Mouse (Mus musculus) duodenum, adult 2 months (tissue): Measurements from ENCODE around the gene Oas2. TPM values are rescaled to one million over a fixed set of nuclear protein-coding genes. Genes with fewer than 3 reads are reported as not detected.

ENCODE experiments used
- polyA plus RNA-seq: library from polyadenylated mRNA; depleted of rRNA; stranded (reverse); fragments of >200 nt; gene quantifications from 2 replicates; pipeline ENCODE4 v1.2.3, GENCODE M21; 2012; ENCODE audit warnings: low replicate concordance; rRNA removed

Oas2 gene
- polyA plus RNA-seq = 2.0 and 5.7 TPM in 2 replicates

DNA sequence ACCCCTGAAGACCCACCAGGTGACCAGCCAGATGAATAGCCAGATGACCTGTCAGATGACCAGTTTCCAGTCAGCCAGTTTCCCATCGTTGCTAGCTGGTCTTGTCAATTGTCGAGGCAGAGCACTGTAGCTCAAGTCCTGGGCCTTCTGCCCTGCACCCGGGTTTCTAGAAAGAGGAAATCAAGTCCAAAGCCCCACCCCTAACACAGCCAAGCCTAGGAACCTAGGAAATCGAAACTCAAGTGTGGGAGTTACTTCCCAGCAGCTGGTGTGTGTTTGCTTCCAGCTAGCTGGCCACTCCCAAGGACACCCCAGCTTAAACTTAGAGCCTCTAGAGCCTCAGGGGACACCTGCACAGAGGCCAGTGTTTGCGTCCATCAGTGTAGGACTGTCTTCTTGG, at the start of gene Oas2:
Gene Oas2, minus strand, starts transcription at position 166 of the 400 bp plus-strand sequence.

DNA sequence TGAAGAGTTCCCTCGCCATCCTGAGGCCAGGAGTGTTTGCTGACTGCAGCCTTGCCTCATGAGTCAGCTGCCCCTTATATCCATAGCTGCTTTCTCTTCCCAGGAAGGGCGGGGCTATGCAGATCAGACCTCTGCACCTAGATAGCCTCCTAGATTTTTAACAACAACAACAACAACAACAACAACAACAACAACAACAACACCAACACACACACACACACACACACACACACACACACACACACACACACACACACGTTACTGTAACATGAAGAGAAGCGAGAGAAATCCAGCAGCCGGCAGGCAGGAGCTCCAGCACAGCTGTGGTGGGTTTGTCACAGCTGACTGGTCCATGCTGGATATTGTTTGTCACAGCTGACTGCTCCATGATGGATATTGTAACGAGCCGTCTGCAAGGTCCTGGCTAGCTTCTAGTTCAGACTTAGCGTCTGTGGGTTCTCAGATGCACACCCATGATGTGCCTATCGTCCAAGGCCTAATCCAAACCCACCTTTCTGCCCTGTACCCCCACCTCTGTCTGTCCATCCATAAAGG, 45.9 kb upstream of the Oas2 start, which contains the start of gene Oas1e:
Gene Oas1e, minus strand, starts transcription at position 51 of the 555 bp plus-strand sequence.

DNA sequence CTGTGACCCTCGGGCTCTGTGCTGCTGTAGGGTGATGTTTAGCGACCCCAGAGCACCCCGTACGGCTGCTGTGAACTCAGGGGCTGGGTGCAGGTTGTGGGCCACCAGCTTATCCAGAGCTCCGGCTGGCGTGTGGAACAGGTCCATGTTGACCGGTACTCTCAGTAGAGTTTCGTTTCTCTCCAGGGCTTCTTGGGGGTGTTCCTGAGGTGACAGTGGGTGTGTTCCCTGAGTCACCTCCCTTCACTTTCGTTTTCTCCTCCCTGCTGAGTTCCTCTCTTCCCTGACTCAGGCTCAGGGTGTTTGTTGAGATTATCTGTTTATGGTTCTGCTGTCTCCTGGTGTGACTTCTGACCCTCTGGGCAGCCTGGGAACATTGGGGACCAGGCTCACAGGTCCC, 27.8 kb upstream of the Oas2 start, which contains the start of gene Oas3:
Gene Oas3, minus strand, starts transcription at position 184 of the 400 bp plus-strand sequence.

DNA sequence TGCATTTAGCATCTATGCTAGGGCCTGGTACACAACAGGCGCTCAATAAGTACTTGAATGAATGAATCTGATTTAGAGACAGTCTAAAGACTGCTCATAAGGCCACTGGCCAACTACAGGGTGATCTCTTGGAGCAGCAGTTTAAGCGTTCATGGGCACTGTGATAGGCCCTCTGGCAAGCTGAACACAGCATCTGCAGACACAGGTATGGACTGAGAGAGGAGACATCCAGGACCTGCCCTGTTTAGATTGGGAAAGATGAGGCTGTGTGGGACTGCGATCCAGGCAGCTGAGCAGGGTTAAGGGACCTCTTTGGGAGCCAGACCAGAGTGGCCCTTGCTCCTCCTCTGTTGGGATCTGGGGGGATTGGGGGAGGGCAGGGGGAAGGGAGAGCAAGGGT, 37.8 kb downstream of the Oas2 start, which contains the start of gene Dtx1:
Gene Dtx1, minus strand, starts transcription at position 101 of the 400 bp plus-strand sequence.

Other genes with a start within 250 kb of the Oas2 start
- gene Plbd2, start 246.2 kb downstream of the Oas2 start, polyA plus RNA-seq = 19.2 and 23.4 TPM in 2 replicates
- gene Slc8b1, start 238.7 kb downstream of the Oas2 start, polyA plus RNA-seq = 9.2 and 12.2 TPM in 2 replicates
- gene Tpcn1, start 161.2 kb downstream of the Oas2 start, polyA plus RNA-seq = 42.1 and 59.5 TPM in 2 replicates
- 0.13 and 0.14 TPM in 2 replicates for gene Iqcd, start 160.8 kb downstream of the Oas2 start, polyA plus RNA-seq
- 17.6 and 17.8 TPM in 2 replicates for gene Rita1, start 137.3 kb downstream of the Oas2 start, polyA plus RNA-seq
- 31.8 and 32.2 TPM in 2 replicates for gene Ddx54, start 137.1 kb downstream of the Oas2 start, polyA plus RNA-seq
- not detected in 2 replicates for gene Cfap73, start 115.6 kb downstream of the Oas2 start, polyA plus RNA-seq
- gene Rasal1, start 101.0 kb downstream of the Oas2 start, polyA plus RNA-seq = 0.96 and 4.4 TPM in 2 replicates
- 12.1 and 26.2 TPM in 2 replicates for gene Dtx1, start 37.9 kb downstream of the Oas2 start, polyA plus RNA-seq
- gene Oas3, start 27.8 kb upstream of the Oas2 start, polyA plus RNA-seq = 3.4 and 73.2 TPM in 2 replicates
- gene Oas1e, start 45.7 kb upstream of the Oas2 start, polyA plus RNA-seq = 2.2 TPM in 1 of 2 replicates, not detected in the other
- gene Oas1c, start 62.7 kb upstream of the Oas2 start, polyA plus RNA-seq = 1.3 and 3.9 TPM in 2 replicates
- 0.08 TPM in 1 of 2 replicates, not detected in the other for gene Oas1f, start 97.5 kb upstream of the Oas2 start, polyA plus RNA-seq
- not detected in 2 replicates for gene Oas1h, start 111.6 kb upstream of the Oas2 start, polyA plus RNA-seq
- gene Oas1g, start 137.8 kb upstream of the Oas2 start, polyA plus RNA-seq = 5.4 and 36.4 TPM in 2 replicates
- gene Oas1a, start 157.7 kb upstream of the Oas2 start, polyA plus RNA-seq = 13.5 and 52.3 TPM in 2 replicates
- gene Oas1d, start 164.7 kb upstream of the Oas2 start, polyA plus RNA-seq = 0.11 and 0.32 TPM in 2 replicates